Mouse (Mus musculus): ENCODE measurements at regions not wholly inside any gene's neighbourhood (a gene's known extent, or its start where the extent isn't known, plus 50 kb on each side); places are given as distances from the start of the nearest gene placed in this dataset.

DNA sequence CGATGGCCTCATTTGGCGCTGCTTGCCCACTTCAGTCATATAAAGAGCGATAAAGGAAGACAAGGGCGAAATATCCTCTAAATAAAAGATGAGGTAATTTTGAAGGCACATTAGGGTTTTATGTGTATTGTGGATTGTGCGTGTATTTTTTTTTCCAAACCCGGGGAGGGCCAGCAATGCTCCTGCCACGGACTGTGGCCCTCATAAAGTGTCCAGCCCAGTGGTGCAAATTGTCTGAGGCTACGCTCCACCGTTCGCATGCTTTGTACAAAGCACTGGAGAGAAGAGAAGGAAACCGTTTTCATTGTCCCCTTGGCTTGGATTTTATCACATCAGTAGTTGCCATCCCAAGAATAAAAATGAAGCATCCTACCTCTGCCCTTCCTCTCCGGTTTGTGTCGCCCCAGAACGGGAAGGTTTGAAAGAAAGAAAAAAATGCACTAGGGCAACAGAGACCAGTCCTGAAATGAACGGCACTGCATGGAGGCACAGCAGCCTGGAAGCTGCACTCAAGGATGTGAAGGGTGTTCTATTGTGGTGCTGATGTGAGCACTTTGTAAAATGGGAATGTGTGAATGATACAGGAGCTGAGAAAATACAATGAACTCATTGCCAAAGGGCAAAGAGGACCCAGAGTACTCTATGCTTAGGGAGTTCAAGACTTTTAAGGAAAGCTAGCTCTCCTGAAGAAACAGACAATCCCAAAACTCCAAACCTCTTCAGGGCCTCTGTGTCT is 1004.7 kb upstream of the A1bg start:
- no peak for DNase-seq (ENCODE audit: low read depth)

- no peak for DNase-seq (ENCODE audit: low read depth)
Observed at GRCm38 (mm10) chr15:61920041-61920440, 997.2 kb upstream of the A1bg start.

DNA sequence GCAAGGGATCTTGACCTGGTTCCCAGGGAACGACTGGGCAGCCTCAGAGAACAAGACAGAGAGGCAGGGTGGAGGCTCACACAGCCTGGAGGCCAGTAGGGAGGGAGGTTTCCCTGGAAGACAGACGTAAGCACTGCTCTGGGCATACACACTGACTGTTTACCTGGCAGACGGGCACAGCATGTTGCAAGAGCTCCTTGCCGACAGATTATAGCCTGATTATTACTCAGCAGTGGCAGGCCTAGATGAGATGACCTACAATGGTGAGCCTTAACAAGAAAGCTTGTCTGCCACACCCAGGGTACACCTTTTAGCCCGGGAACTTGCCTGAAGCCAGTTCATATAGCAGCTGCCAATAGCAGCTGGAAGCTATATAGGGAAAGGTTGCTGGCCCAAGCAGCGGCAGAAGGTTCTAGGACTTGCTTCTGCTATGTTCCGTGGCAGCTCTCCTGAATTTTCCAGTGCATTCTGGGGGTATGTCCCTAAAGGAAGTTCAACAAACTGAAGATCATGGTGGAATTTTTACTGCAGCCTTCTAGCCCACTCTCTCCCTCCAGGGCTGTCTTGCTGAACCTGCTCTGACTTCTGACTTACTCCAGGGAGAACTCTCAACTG is 990.8 kb upstream of the A1bg start:
- peak; percentile 81 for DNase-seq (ENCODE audit: low read depth)

GRCm38 (mm10) chr15:61905165-61905845 is 982.5 kb upstream of the A1bg start:
- no peak for DNase-seq (ENCODE audit: low read depth)

- no peak for DNase-seq (ENCODE audit: low read depth)
Observed at GRCm38 (mm10) chr15:61899809-61900208, 977.0 kb upstream of the A1bg start.

- DNase-seq (ENCODE audit: low read depth): no peak
Observed at GRCm38 (mm10) chr15:61897566-61897965, 974.8 kb upstream of the A1bg start.

DNA sequence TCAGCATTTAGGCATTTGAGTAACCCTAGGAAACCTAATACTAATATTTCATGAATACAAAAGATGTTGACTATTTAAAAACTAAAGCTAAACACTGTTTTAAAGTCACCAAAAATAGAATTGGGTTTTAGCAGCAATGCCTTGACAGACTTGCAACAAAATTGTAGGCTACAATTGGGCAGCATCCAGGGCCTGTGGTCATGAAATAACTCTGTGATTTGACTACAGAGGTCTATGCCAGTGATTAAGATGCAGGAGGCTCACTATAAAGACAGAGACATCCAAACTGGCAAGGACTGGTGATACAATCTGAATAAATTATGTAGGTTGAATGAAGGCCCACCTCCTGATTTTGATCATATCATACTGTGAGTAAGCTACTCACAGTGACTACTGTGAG is 967.5 kb upstream of the A1bg start:
- DNase-seq (ENCODE audit: low read depth): no peak

- DNase-seq (ENCODE audit: low read depth): no peak
Observed at GRCm38 (mm10) chr15:61888569-61889326, 965.9 kb upstream of the A1bg start.

- no peak for DNase-seq (ENCODE audit: low read depth)
Observed at GRCm38 (mm10) chr15:61879408-61879807, 956.6 kb upstream of the A1bg start.

- DNase-seq (ENCODE audit: low read depth): no peak
Observed at GRCm38 (mm10) chr15:61873047-61873446, 950.2 kb upstream of the A1bg start.

DNA sequence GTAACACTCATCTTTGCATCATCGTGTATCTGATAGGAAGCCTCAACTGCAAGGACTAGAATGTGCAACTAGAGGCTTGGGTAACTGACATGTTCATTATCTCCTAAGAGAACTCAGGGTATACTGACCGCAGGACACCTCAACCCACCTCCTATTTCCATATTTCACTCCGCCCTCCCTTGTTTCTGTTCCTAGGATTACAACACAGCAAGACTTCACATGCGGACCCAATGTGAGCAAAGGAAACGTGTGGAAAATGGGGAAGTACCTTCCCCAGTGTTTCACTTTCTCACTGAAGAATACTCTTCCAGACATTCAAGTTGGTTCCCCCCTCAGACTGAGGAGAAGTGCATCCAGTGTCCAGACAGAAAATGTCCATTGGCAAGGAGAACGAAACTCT is 937.9 kb upstream of the A1bg start:
- no peak for DNase-seq (ENCODE audit: low read depth)

DNA sequence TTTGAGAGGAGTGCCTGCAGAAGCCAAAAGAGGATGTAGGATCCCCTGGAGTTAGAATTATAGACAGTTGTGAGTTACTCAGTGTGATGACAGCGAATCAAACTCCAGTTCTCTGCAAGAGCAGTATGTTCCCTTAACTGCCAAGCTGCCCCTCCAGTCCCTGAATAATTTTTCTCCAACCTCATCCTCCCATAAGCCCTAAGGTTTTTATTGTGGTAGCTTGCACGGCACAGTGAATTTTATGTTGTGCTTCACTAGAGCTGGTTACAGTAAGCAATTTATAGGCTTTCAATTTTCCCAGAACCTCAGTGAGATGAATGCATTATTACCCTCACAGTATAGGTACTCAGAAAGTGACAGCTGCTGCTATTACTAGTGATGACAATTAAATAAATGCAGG is 933.1 kb upstream of the A1bg start:
- DNase-seq (ENCODE audit: low read depth): no peak

DNA sequence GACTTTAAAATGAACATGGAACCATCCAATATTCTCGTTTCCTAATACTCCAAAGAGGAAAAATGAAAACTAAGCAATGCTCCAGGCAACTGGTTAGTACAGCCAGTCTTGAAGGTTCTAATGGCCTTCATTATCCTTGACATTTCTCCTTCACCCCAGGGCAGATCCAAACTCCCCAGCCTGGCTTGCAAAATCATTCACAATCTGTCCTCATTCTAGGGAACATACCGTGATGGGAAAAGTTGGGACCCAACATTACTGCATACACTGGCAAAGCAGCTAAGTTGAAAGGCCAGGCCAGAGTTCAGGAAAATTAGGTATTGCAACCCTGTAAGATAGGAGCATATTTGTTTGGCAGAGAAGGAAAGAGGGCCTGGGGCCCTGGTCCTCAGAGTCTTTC is 889.9 kb upstream of the A1bg start:
- DNase-seq (ENCODE audit: low read depth): peak; percentile 58

DNA sequence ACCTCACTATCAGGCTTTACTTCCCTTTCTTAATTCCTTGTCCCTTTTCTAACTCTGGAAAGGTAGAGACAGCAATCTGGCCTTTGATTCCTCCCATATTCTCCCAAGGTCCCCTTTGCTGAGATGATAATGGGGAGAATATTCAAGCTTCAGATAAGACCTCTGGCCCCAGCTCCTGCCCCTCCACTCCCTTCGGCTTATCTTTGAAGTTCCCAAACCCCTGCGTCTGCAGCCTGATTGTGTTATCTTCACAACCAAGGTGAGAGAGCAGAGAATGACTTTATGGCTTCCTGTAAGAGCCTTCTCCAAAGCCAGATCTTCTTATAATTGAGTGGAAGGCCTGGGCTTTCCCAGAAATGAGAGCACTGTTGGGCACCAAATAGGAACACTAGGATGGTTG is 882.6 kb upstream of the A1bg start:
- no peak for DNase-seq (ENCODE audit: low read depth)

DNA sequence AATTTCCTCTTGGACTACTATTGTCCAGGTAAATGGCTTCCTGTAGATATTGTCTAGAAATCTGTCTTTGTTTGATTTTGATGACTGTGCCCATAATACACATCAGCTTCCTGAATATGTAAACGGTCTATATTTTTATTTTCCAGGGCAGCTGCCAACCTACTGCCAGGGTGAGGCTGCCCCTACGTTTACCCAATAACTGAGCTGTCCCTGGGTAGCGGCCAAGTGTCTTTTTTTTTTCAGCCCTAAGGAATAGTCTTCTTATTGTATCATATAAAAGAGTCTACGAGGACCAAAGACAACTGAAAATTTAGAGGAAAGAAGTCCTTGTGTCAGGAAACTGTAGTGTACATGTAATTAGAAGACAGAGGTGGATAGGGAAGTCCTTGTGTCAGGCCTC is 877.3 kb upstream of the A1bg start:
- no peak for DNase-seq (ENCODE audit: low read depth)

DNA sequence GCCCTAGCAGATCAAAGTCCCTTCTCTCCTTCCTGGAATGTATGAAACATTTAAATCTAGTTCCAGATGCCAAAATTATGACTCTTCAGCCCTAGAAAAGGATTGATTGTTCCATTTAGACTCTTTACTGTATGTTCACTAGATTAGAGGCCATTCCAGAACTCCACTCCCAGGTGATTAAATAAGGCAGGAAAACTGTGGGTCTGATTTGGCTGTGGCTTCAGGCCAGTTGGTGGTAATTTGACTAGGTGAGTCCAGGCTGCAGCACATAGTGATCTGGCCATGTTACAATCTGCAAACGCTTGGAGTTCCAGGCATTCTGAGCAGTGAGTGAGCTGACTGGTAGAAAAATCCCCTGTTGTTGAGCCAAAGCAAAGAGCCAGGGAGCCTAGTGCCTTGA is 875.0 kb upstream of the A1bg start:
- DNase-seq (ENCODE audit: low read depth): no peak

DNA sequence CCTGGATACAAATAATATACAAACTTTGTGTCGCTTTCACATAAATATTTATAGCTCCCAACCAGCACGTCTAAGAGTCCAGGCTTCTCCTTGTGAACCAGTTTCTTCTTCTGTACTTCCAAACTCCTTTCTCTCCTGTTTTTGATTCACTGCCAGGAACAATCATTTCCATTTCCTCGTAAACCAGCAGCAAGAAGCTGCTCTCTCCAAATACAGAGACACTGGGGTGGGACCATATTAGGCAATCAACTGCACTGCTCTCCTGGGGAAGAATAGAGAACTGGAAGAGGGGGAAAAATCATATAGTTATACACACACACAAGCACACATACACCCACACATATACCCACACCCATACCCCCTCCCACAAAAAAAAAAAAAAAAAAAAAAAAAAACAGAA is 871.7 kb upstream of the A1bg start:
- no peak for DNase-seq (ENCODE audit: low read depth)

DNA sequence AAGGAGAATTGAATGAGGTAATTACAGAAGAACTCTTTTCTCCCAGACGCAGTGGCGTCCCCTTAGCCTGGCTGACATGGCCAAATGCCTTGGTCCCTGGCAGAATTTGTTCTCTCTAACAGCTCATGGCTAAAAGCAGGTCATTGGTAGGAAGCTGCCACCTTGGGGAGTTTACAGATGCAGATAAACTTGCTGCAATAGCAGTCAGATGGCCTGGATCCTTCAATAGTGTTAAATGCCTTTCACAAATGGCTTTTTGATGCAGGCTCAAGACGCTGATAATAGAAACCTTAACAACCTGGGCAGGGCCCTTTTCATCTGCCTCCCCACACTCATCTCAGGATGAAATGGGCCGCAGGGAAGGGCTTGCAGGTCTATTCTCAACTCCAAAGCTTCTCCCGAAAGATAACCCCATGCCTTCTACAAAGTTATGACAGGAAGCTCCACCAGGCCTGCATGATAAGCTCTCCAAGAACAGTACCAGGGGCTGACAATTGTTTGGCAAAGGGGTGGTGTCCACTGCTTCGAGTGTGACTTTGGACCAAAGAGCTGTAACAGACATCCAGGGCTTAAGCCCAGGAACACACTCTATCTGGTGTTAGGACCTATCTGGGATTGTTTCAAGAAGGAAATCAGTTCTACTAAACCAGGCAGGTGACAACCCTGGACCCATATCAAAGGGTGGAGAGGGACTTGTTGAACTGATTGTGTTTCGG is 867.2 kb upstream of the A1bg start:
- no peak for DNase-seq (ENCODE audit: low read depth)

DNA sequence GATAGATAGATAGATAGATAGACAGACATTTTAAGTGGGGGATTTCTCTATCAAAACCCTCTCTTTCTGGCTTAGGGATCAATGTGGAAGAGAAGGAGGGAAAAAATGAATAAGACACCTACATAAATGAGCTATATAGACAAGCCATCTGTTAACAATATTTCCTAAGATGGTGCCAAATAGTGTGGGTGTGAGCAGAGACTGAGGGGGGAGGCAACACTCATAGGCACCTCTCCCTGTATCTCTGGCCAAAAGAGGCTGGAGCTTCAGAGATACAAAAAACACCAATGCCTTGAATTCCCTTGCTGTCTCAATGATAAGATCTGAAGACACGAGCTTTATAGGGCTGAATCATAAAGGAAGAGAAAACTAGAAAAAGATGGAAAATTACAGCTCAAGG is 864.2 kb upstream of the A1bg start:
- DNase-seq (ENCODE audit: low read depth): no peak

DNA sequence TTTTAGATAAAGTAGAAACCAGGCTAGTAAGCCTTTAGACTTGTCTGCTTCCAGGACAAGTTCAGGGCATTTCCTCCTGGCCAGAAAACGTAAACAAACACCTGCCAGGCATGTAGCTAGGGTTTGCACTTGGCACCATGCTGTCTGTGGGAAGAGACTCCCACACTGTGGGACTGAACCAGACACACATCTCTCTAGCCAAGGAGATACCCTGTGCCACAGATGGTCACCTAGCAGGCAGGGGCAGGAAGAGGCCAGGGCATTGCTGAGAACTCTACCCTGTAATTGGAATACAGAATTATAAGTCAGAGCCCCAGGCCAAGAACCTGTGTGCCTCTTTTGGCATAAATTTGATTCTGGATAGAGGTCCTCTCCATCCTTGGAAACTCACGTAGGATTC is 858.7 kb upstream of the A1bg start:
- DNase-seq (ENCODE audit: low read depth): no peak

- no peak for DNase-seq (ENCODE audit: low read depth)
Observed at GRCm38 (mm10) chr15:61772996-61773395, 850.2 kb upstream of the A1bg start.
